Mouse (Mus musculus): ENCODE measurements around the gene Gab2.
A peak's percentile ranks its signal among the peaks of the same experiment; 100 is the strongest.

Gab2 gene

DNA sequence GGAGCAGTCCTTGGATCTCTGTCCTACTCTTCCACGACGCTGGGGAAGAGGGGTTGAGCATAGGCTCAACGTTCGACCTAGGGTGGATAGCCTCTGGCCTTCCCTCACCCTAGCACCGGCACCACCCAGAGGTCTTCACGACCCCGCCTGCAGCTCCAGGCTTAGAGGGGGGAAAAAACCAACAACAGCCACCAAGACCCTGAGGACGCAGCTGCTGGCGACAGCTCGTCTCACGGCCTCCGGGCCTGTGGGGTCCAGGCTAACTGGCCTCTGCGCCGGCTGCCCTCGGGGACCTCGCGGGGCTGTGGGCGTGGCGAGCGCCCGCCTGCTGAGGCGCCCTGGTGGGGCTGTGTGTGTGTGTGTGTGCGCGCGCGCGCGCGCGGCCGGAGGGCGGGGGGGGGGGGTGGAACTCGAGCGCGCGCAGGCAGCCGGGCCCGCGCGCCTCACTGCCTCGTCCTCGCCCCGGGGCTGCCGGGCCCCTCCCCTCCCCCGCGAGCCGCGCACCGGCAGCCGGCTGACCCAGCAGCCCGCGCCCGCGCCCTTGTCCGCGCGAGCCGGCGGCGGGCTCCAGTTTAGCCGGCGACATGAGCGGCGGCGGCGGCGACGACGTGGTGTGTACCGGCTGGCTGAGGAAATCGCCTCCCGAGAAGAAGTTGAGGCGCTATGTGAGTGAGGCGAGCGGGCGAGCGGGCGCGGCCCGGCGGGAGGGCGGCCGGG lies at the start of gene Gab2:
Gene Gab2, plus strand, starts transcription at position 345 of the 717 bp plus-strand sequence.
- peak; percentile 86 for DNase-seq (ENCODE audit: extremely low spot score, low spot score)

DNA sequence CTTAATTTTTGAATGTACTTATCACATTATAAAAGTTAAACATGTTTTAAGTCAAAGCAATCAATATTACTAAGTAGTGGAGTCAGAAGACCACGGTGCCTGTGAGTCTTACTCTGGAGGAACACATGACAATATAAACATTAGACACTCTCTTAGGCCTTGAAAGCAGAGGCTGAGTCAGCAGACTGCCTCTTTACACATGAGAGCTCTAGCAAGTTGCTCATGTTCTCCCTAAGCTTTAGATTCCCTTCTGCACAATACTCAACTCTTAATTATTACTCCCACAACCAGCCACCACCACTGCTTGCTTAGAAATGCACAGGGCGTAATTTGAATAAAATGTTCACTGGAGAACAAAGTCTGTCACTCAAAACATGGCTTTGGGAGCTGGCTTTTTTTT lies 49.0 kb upstream of the Gab2 start:
- DNase-seq (ENCODE audit: extremely low spot score, low spot score) = no peak

DNA sequence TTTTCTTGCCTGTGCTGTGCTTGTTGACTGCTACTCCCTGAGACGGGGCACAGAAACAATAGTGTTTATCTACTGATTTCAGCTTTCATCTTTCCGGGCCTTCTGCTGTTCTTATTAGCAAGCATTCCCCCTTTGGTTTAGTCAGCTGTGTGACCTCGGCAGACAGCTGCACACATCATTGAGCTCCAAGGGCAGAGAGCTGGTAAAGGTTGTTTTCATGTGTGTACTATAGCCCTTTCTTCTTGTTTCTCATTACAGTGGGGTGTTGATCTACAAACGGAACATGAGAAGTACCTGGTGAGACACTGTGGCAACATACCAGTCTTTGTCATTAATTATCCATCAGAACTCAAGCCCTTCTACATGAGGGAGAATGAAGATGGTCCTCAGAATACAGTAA lies 41.7 kb upstream of the Gab2 start:
- DNase-seq (ENCODE audit: extremely low spot score, low spot score) = no peak

DNA sequence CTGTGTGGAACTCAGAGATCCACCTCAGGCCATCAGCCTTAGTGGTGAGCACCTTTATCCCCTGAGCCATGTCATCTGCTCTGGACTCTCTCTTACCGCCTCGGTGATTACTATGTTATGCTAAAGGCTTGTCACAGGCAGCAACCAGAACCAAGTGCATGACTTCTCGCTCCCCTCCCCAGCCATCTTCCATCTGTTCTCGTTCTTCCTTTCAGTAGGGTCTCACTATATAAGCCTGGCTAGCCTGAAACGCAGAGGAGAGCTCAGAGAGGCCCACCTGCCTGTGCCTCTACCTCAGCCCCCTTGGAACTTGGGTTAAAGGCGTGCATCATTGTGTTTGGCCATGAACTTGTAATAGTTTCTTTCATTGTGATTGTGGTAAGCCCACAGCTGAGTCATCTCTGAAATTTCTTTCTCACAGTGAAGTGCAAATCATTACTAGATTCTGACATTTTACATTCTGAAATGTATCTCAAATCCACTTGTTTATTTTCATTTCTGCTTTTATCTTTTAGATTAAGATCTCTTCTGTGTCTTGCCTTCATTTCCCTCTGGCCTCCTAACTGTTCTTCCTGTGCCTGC lies 39.4 kb upstream of the Gab2 start:
- no peak for DNase-seq (ENCODE audit: extremely low spot score, low spot score)

DNA sequence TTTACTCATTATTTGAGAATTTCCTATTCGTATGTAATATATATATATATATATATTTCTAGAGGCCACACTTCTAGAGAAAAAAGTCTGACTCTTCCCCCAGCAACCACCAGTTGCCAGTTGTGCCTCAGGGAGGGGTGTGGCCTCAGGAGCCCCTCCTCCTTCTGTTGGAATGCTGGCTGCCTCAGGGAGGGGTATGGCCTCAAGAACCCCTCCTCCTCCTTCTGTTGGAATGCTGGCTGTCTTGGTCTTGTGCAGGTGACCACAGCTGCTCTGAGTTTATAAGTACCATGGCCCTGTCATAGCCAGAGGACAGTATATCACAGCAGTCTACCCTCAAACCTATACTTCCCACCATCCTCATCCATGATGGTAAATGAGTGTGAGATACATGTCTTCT lies 38.4 kb upstream of the Gab2 start:
- no peak for DNase-seq (ENCODE audit: extremely low spot score, low spot score)

DNA sequence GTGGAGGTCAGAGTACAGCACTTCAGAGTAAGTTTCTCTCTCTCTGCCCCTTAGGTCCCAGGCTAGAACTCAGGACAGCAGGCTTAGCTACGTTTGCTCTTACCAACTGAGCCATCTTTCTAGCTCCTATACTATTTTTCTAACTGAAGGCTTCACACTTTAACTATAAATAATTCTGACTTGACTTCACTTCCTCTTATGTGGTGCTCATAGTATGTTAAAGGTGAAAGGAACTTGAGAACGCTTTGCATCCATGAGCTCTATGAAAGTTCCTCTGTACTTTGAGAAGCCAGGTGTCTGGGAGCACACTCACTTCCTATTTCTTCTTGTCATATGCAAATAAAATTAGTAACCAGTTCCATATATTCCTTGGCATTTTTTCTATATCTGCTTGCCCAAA lies 20.4 kb upstream of the Gab2 start:
- no peak for DNase-seq (ENCODE audit: extremely low spot score, low spot score)

DNA sequence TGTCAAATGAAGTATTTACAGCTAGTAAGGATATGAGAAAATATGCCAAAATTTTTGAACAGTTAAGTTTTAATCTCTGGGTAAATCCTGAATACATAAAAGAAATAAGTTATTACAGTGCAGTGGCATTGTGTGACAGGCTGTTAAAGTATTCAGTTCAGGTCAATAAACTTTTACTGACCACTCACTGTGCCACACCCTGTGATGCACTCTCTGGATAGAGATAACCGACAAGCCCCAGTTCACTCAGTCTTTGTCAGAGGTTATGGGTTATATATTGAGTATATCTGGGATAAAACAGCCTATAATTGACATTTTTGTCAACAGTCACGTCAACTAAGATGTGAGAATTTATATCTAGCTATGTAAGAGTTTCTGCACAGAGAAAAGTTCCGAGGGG lies 9.9 kb upstream of the Gab2 start:
- DNase-seq (ENCODE audit: extremely low spot score, low spot score) = no peak

DNA sequence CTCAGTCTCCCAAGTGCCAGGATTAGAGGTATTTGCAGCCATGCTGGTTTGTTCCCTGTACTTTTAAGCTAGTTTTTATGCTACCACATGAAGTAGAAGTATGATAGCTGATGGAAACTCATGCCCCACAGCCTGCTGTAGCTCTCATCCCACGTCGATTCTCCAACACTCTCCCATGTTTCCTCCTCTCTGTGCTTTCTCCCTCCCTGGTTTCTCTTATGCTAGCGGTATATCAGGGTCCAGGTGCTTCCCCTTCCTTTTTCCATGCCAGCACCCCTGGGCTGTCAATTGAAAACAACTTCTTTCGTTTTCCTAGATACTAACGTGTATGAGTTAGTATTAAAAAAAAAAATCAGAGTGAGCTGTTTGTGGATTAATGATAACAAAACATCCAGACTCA lies 9.3 kb upstream of the Gab2 start:
- no peak for DNase-seq (ENCODE audit: extremely low spot score, low spot score)

DNA sequence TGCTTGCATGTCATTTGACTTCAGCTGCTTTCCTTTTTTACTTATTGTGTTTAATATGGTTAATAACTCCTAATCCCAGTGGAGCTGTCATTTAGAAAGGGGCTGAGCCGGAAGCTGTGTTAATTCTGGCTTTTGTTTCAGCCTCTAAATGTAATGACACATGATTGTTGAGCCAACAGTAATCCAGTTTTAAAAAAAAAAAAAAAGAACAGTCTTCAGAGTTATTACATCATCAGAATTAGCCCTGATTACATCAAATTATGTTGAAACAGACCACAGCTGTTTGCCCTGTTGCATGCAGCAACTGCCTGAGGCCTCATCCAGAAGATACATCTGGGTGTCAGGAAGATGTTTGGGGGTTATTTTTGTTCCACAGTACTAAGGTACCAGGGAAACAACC lies 6.4 kb upstream of the Gab2 start:
- no peak for DNase-seq (ENCODE audit: extremely low spot score, low spot score)

DNA sequence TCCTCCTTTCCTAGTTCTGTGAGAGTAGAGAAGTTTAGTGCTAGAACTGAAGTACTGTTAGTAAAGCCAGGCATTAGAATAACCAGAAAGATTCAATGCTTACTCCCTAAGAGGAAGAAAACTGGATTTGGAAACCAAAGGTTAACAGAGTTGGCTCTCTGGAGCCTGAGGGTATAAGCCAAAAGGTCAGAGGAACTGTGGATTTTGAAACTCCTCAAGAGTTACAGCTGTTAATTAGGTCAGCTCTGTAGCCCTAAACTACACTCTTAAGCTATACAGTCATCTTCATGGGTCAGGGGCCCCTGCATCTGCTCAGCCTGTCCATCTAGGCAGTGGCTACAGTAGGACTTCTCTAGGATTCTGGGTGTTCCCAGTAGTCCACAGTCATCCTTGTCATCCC lies 4.4 kb upstream of the Gab2 start:
- no peak for DNase-seq (ENCODE audit: extremely low spot score, low spot score)

DNA sequence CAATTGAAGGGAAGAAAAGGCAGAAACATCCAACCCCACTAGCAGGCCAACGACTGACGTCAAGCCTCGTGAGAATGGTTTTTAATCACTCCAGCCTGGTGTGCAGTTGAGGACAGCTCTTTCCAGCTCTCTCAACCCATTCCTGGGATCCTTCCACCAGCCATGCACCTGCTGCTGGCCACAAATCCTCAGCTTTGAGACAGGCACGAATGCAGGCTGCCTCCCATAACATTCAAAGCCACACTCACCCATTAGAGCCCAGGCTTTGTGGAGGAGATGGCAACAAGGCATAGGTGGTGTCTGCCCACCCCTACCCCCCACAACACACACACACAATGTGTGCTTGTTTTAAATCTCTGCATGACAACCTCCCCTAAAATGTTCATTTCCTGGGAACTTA lies 2.7 kb upstream of the Gab2 start:
- peak; percentile 13 for DNase-seq (ENCODE audit: extremely low spot score, low spot score)

DNA sequence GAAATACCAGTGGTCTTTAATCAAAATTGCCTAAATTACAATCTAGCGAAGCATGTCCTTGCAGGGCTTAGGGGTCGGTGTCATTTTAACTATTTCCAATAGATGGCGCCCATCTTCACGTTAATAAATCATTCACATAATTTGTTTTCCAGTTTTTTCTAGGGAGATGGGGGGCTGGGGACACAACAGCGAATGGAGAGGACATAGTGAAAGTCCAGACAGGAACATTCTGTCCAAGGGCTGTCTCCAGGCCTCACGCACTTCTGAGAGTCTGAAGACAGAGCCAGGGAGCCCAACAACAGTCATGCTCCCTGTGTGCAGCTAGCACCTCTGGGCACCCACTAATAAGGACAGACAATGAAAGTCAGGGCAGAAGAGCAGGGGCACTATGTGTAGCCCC lies 2.2 kb upstream of the Gab2 start:
- no peak for DNase-seq (ENCODE audit: extremely low spot score, low spot score)

DNA sequence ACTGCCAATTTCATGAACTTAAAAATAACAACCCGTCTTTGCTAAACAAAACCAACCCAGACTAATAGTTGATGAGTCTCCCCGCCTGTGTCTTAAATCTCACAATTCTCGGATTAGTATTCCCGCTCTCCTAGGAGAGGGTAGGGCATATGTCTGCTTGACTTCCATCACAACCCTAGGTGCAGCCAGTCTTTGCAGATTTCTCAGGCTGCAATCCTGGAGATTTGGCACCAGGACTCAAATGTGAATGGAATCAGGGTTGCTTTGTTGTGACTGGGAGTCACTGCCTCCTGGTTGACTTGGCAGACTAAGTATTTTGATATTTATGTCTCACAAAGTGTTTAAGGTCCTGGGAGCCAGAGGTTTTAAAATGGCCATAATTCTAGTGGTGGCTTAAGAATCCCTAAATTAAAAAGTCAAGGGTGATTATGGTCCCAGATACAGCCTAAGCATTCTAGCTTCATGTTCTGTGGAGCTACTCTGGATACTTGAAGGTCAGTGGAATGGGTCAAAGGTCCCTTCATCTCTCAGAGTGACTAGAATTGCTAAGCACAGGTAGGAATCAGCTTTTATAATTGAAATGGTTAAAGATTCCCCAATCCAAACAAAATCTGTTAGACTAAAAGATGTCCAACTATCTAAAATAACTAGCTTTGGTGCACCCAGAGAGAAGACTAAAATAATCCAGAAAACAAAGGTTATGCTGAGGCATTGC lies 1.6 kb upstream of the Gab2 start:
- no peak for DNase-seq (ENCODE audit: extremely low spot score, low spot score)

DNA sequence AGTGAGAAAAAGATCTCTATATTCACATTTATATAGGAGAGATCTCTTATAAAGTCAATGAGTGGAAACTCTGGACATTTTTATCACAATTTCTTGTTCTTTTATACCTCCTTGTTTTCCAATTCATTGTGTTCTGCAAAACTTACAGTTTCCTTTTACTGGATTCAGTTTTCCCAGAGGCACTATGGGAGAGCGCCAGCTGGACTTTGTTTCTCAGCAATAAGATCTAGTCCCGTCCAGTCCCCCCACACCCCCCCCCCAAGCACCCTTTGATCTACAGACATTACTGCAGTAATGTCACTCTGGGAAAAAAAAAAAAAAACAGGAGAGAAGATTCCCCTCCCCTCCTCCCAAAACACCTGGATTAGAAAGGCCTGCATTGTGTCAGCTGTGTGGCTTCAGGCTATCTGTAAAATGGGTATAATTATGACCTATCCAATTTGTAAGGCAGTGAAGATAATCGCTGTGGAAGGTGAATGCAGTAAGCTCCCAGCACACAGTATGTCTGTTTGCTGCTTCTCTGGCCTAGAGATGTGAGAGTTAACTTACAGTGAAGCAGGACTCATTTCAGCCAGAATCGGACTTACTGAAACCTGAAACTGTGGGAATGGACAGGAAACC lies 655 bp upstream of the Gab2 start:
- no peak for DNase-seq (ENCODE audit: extremely low spot score, low spot score)

DNA sequence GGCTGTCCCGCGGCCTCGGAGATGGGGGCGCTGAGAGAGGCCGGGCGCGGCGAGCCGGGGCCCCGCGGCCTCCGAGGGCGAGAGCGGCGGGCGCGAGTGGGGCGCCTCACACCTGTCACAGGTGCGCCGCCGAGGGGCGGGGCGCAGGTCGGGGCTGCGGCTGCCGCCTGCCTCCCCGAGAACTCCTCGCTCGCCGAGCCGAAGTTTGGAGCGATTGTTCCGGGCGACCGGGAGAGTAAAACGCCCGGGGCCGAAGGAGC lies 503 bp downstream of the Gab2 start:
- no peak for DNase-seq (ENCODE audit: extremely low spot score, low spot score)

DNA sequence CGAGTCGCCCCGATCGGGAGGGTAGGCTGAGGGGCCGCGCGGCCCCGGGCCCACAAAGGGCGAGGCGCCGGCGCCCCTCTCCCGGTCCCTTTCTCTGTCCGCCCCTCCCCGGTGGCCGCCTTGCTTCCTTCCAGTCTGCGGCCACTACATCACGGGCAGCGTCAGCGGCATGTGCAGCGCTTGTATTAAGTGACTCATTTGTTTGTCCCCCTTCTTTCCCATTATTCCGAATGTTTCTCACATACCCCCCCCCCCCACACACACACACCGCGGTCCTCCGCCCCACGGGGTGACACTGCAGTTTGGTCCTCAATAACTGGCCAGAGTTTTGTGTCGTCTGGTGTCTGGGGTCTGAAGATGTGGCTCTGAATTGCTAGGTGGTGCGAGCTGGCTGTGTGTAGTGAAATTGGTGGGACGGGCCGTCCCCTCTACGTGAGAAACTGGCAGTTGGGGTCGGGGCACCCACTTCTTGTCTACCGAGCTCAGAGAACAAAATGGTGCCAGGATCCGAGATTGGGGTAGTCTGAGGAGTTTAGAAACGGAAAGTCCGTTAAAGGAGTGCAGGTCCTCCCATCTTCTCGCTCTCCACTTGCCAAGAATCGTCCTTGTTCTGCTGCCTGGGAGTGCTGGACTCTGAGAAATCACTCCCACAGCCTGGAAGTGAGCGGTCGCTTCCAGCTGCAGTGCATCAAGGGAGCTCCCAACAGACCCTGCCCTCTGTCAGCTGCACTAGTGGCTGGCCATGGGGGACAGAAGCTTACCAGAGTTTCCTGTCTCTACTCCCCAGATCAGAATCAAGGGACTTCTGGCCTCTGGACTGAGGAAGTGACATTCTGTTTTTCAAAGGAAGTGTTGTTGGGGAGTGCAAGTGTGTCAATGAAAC lies 1.1 kb downstream of the Gab2 start:
- DNase-seq (ENCODE audit: extremely low spot score, low spot score) = peak; percentile 62

DNA sequence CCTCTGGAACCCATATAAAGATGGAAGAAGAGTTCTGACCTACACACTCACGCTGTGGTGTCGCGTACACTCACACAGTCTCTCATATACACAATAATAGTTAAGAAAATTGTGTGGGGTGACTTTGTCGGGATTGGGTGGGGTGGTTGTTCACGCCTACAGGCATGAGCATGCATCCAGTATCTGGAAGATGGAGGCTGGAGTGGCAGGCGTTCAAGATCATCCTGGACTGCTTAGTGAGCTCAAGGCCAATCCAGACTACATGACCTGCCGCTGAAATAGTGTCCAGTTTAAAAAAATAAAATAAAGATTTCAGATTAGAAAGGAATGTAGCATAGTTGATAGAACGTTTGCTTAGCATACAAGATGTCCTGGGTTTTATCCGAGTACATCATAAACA lies 2.2 kb downstream of the Gab2 start:
- no peak for DNase-seq (ENCODE audit: extremely low spot score, low spot score)

DNA sequence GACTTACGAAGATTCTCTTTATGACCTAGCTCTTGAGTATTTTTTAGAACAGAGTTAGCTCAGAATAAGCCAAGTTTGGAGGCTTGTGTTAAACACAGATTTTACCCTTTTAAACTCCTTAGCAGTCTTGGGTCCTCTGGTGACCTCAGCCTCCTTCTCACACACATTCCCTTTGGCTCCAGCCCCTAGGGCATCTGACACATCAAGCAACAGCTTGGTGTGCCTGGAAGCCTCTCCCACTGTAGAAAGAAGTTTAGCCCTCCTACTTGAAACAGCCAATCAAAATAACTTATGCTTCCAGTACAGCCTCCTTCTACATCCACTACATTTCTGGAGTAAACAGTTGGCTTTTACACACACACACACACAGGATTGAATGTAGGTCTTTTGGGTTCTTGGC lies 2.8 kb downstream of the Gab2 start:
- DNase-seq (ENCODE audit: extremely low spot score, low spot score) = no peak

DNA sequence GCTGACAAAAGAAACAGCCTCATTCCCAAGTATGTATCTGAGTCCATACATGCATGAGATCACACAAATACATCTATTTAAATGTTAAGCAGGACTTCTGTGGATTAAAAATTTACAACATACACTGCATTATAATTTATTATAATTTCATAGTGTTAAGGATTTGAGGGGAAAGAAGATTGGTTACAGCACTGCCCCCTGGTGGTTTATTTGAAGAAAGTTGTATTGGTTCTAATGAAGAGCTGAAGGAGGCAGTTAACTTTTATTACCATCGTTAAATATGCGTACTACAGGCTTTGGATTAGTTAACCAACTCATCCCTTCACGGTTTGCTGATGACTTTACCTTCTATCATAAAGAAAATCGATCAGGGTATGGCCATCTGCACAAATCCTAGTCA lies 3.9 kb downstream of the Gab2 start:
- DNase-seq (ENCODE audit: extremely low spot score, low spot score) = no peak

DNA sequence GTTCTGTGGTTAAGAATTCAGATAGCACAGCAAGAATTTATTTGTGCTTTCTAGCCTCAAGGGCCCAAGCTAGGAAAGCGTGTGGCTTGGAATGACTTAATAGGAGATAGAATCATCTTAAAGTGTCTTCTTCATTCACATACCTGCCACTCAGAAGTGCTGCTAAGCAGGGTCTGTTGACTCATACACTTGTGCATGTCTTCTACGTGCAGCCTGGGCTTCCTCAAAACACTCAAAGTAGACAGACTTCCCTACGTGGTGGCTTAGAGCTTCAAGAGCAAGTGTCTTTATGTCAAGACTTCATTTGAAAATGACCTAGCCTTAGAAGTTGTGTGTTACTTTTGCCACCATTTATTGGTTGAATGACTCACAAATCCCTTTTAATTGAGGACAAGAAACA lies 12.9 kb downstream of the Gab2 start:
- DNase-seq (ENCODE audit: extremely low spot score, low spot score) = no peak

DNA sequence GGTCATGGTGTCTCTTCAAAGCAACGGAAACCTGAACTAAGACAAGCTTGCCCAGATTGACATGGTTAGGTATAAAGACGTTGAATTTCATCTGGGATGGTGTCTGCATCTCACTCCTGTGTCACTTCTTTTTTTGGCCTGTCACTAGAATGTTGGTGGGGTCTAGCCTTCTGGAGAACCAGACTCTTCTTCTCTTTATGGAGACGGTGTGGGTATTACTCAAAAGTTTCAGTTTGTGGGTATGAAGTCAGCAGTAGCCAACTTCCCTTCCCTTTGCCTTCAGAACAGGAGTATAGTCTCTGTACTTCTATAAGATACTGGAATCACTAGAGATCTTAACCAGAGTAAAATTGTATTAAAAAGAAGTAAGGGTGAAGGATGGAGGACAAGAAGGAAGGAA lies 26.7 kb downstream of the Gab2 start:
- DNase-seq (ENCODE audit: extremely low spot score, low spot score) = no peak

DNA sequence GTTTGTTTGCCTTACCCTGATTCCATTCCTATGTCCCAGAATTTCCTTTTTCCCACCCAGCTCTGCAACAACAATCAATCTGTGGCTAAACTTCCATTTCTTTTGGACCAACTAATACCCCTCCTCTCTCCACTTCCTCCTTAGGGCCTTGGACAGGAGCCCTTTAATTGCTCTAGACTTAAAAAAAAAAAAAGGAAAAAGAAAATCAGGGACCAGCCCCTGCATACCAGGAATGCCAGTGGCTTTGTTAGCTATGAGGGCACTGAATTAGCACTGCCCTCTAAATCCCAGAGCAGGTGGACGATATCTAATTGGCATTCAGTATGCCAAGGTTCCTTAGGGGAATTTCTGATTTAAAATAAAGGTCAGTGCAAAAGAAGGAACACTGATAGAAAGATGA lies 47.6 kb downstream of the Gab2 start:
- no peak for DNase-seq (ENCODE audit: extremely low spot score, low spot score)

Data from neural tube, embryonic 10.5 days (tissue).